ENCODE assay signal across 8 mouse cellular contexts in the genomic region with DNA sequence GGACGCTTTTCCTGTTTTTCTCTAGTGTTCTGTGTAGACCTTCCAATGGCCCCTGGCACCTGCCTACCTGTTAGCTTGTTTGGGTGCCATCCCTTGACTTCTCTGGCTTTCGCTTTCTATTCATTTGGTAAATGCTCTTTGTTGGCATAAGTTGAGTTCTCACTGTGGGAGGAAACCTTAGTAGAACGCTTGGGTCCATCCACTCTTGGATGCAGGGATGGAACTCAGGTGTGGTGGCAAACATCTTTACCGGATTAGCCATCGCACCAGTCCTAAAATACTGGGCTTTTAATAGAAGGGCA. TPM values are rescaled to one million over a fixed set of nuclear protein-coding genes. Genes with fewer than 3 reads are reported as not detected.
DNase-seq lines count a peak whose midpoint lies in the region; ATAC-seq lines count a peak whose summit lies in the region.

No protein-coding gene starts in this region.

- H3K4me3 ChIP-seq in neural tube, embryonic 11.5 days (ENCODE audit: low read depth, low read length) = peak overlapping the region; percentile 69
- H3K4me3 ChIP-seq in embryonic facial prominence, embryonic 15.5 days (replicated peaks) = peak overlapping the region; percentile 97
- H3K4me3 ChIP-seq in limb, embryonic 13.5 days = peak overlapping the region; percentile 94
- H3K4me3 ChIP-seq in stomach, embryonic 14.5 days (ENCODE audit: low read depth, low read length) = peak overlapping the region; percentile 88

- H3K4me1 ChIP-seq in neural tube, embryonic 11.5 days (ENCODE audit: control insufficient read depth, insufficient read depth, low read length) = peaks cover 3% of the 10 kb centered on the region; the same call in 1 of the 2 replicates
- H3K4me1 ChIP-seq in embryonic facial prominence, embryonic 15.5 days = peaks cover 17% of the 10 kb centered on the region
- peaks cover 18% of the 10 kb centered on the region for H3K4me1 ChIP-seq in limb, embryonic 13.5 days
- peaks cover 12% of the 10 kb centered on the region; the same call in 1 of the 2 replicates for H3K4me1 ChIP-seq in stomach, embryonic 14.5 days (ENCODE audit: control insufficient read depth, insufficient read depth, low read length)

- no peak for DNase-seq in neural tube, embryonic 11.5 days (ENCODE audit: low spot score)
- DNase-seq in neural tube, embryonic 10.5 days (ENCODE audit: extremely low spot score, low spot score) = no peak
- DNase-seq in thymus, postnatal 0 days (ENCODE audit: low spot score) = no peak
- DNase-seq in natural killer cell, adult 2 months (ENCODE audit: low spot score in 2 of 2) = no peak

- no peak for ATAC-seq in neural tube, embryonic 11.5 days (ENCODE audit: insufficient read depth, low FRiP score, low TSS enrichment)
- no peak for ATAC-seq in embryonic facial prominence, embryonic 15.5 days (ENCODE audit: insufficient number of reproducible peaks, low FRiP score, low TSS enrichment, low read depth)
- ATAC-seq in limb, embryonic 13.5 days (ENCODE audit: low FRiP score, low read depth) = no peak
- no peak for ATAC-seq in stomach, embryonic 14.5 days (ENCODE audit: insufficient number of reproducible peaks, insufficient read depth, low FRiP score, low read depth)
- ATAC-seq in granulocyte monocyte progenitor cell, adult 5-6 weeks (replicated peaks; ENCODE audit: poor library complexity, severe bottlenecking) = no peak; the same call in 1 of the 2 replicates

- H3K36me3 ChIP-seq in neural tube, embryonic 11.5 days (ENCODE audit: control insufficient read depth, insufficient read depth, low read length) = no peaks in the 10 kb centered on the region
- H3K36me3 ChIP-seq in embryonic facial prominence, embryonic 15.5 days = peaks cover 25% of the 10 kb centered on the region
- peaks cover 24% of the 10 kb centered on the region for H3K36me3 ChIP-seq in limb, embryonic 13.5 days
- H3K36me3 ChIP-seq in stomach, embryonic 14.5 days (ENCODE audit: control insufficient read depth, insufficient read depth, low read length) = peaks cover 9% of the 10 kb centered on the region

- H3K27me3 ChIP-seq in neural tube, embryonic 11.5 days (ENCODE audit: control insufficient read depth, insufficient read depth, low read length) = no peaks in the 10 kb centered on the region
- no peaks in the 10 kb centered on the region for H3K27me3 ChIP-seq in embryonic facial prominence, embryonic 15.5 days
- H3K27me3 ChIP-seq in limb, embryonic 13.5 days = no peaks in the 10 kb centered on the region
- no peaks in the 10 kb centered on the region for H3K27me3 ChIP-seq in stomach, embryonic 14.5 days (ENCODE audit: control insufficient read depth, insufficient read depth, low read length)

- H3K27ac ChIP-seq in neural tube, embryonic 11.5 days (ENCODE audit: low read depth, low read length) = no peak overlapping the region
- H3K27ac ChIP-seq in embryonic facial prominence, embryonic 15.5 days (replicated peaks) = no peak overlapping the region
- no peak overlapping the region; the same call in 1 of the 2 replicates for H3K27ac ChIP-seq in limb, embryonic 13.5 days
- H3K27ac ChIP-seq in stomach, embryonic 14.5 days (ENCODE audit: low read length) = no peak overlapping the region

- 9% methylated on average over 5 of the region's 5 CpGs for WGBS in neural tube, embryonic 11.5 days
- 2% methylated on average over 5 of the region's 5 CpGs for WGBS in embryonic facial prominence, embryonic 15.5 days
- 7% methylated on average over 5 of the region's 5 CpGs for WGBS in limb, embryonic 13.5 days
- WGBS in stomach, embryonic 14.5 days = 4% methylated on average over 5 of the region's 5 CpGs

- no peaks in the 10 kb centered on the region for H3K9me3 ChIP-seq in neural tube, embryonic 11.5 days (ENCODE audit: control insufficient read depth, low read length)
- no peaks in the 10 kb centered on the region for H3K9me3 ChIP-seq in embryonic facial prominence, embryonic 15.5 days (replicated peaks)
- H3K9me3 ChIP-seq in limb, embryonic 13.5 days = no peaks in the 10 kb centered on the region
- no peaks in the 10 kb centered on the region for H3K9me3 ChIP-seq in stomach, embryonic 14.5 days (ENCODE audit: control insufficient read depth, low read depth, low read length)

- H3K9ac ChIP-seq in neural tube, embryonic 11.5 days (ENCODE audit: low read length) = peak overlapping the region; percentile 70
- H3K9ac ChIP-seq in embryonic facial prominence, embryonic 15.5 days = peak overlapping the region; percentile 96
- peak overlapping the region; percentile 95 for H3K9ac ChIP-seq in limb, embryonic 13.5 days
- H3K9ac ChIP-seq in stomach, embryonic 14.5 days (replicated peaks; ENCODE audit: low read depth, low read length) = peak overlapping the region; percentile 82

- peak overlapping the region; percentile 75 for H3K4me2 ChIP-seq in neural tube, embryonic 11.5 days (ENCODE audit: low read depth)
- H3K4me2 ChIP-seq in embryonic facial prominence, embryonic 15.5 days (replicated peaks) = peak overlapping the region; percentile 88
- peak overlapping the region; percentile 94 for H3K4me2 ChIP-seq in limb, embryonic 13.5 days (replicated peaks)
- peak overlapping the region; percentile 93 for H3K4me2 ChIP-seq in stomach, embryonic 14.5 days (replicated peaks; ENCODE audit: low read depth, low read length)

RNA-seq across cellular contexts. Expression of a gene that starts 0.7 kb away (rescaled TPM):
- polyA plus RNA-seq in neural tube, embryonic 11.5 days (2014; fragmentation: Nextera tagmentation; extraction: Ambion mirVana) = 281 and 285 TPM in 2 replicates
- polyA plus RNA-seq in embryonic facial prominence, embryonic 15.5 days (2015; fragmentation: Nextera tagmentation; extraction: Ambion mirVana) = 232 and 236 TPM in 2 replicates
- polyA plus RNA-seq in limb, embryonic 13.5 days (2015; fragmentation: Nextera tagmentation; extraction: Ambion mirVana) = 256 and 263 TPM in 2 replicates
- 218 and 247 TPM in 2 replicates for polyA plus RNA-seq in stomach, embryonic 14.5 days (2014; fragmentation: Nextera tagmentation; extraction: Ambion mirVana)
- 257 and 260 TPM in 2 replicates for polyA plus RNA-seq in thymus, postnatal 0 days (2015; fragmentation: Nextera tagmentation; extraction: Ambion mirVana)
- 78.5 and 86.0 TPM in 2 replicates for total RNA-seq in granulocyte monocyte progenitor cell, adult 5-6 weeks (2014; fragmentation: Nextera tagmentation)
- total RNA-seq in granulocyte monocyte progenitor cell, adult 5-6 weeks (2017) = 48.9 and 57.0 TPM in 2 replicates

RNA-seq across cellular contexts. Expression of a gene that starts 27.6 kb away (rescaled TPM):
- 76.3 and 81.2 TPM in 2 replicates for polyA plus RNA-seq in neural tube, embryonic 11.5 days (2014; fragmentation: Nextera tagmentation; extraction: Ambion mirVana)
- 67.7 and 68.7 TPM in 2 replicates for polyA plus RNA-seq in embryonic facial prominence, embryonic 15.5 days (2015; fragmentation: Nextera tagmentation; extraction: Ambion mirVana)
- 78.2 and 78.8 TPM in 2 replicates for polyA plus RNA-seq in limb, embryonic 13.5 days (2015; fragmentation: Nextera tagmentation; extraction: Ambion mirVana)
- polyA plus RNA-seq in stomach, embryonic 14.5 days (2014; fragmentation: Nextera tagmentation; extraction: Ambion mirVana) = 75.2 and 86.0 TPM in 2 replicates
- polyA plus RNA-seq in thymus, postnatal 0 days (2015; fragmentation: Nextera tagmentation; extraction: Ambion mirVana) = 45.1 and 48.1 TPM in 2 replicates
- 52.4 and 54.4 TPM in 2 replicates for total RNA-seq in granulocyte monocyte progenitor cell, adult 5-6 weeks (2014; fragmentation: Nextera tagmentation)
- total RNA-seq in granulocyte monocyte progenitor cell, adult 5-6 weeks (2017) = 59.8 and 68.8 TPM in 2 replicates
